Mouse (Mus musculus) gastrocnemius, postnatal 36 days (tissue): ENCODE measurements at regions not wholly inside any gene's neighbourhood (a gene's known extent, or its start where the extent isn't known, plus 50 kb on each side); places are given as distances from the start of the nearest gene placed in this dataset.
A peak's percentile ranks its signal among the peaks of the same experiment; 100 is the strongest.

ENCODE experiments used
- DNase-seq, 2 experiments: peaks; one replicate each; pipeline ENCODE4 v3.0.0; 2022
- intact Hi-C: fragments of 180-260 bp; cut with DNase I; formaldehyde crosslinking; loops from one replicate; pipeline ENCODE4 v1.15.1; 2025

- intact Hi-C loops: no loop called here
- DNase-seq: no peak
Observed at GRCm38 (mm10) chr5:128550736-128551135, 49.9 kb upstream of the Fzd10 start.

GRCm38 (mm10) chr5:128549811-128550210, 50.8 kb upstream of the Fzd10 start:
- intact Hi-C loops: no loop called here
- DNase-seq: no peak

DNA sequence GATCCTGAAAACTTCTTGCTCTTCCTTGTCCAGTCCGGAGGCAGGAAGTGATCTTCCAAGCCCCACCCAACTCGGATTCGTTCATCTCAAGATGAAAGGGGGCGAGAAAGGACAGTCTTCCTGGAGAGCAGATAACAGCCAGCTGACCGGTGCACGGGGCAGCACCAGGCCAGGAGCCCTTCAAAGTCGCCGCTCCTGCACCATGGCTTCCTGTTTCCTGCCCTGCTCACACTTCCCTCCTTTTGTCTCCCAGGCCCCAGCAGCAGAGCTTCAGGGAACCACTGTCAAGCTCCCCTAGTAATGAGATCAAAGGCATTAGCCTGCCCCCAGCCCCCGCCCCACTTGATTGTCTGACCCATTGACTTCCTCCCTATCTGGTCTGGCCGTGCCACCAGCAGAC, 58.6 kb upstream of the Fzd10 start:
- no peak for DNase-seq
- intact Hi-C loops: no loop called here

GRCm38 (mm10) chr5:128538646-128539045, 62.0 kb upstream of the Fzd10 start:
- intact Hi-C loops: no loop called here
- no peak for DNase-seq

DNA sequence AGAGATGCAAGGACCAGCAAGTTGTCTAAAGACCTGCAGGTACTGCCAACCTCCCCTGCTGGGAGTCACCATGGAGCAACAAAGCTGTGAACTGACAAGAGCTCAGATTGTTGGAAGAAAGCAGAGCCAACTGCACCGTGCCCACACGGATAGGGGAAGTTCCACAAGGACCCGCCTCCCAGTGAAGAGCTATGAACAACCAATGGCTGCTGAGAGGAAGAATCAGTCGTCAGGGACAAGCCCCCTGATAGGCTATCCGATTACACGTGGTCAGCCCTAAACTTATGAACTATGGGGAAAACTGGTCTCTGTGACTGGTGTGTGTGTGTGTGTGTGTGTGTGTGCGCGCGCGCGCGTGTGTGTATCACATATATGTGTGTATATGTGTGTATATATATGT, 63.4 kb upstream of the Fzd10 start:
- intact Hi-C loops: no loop called here
- no peak for DNase-seq

DNA sequence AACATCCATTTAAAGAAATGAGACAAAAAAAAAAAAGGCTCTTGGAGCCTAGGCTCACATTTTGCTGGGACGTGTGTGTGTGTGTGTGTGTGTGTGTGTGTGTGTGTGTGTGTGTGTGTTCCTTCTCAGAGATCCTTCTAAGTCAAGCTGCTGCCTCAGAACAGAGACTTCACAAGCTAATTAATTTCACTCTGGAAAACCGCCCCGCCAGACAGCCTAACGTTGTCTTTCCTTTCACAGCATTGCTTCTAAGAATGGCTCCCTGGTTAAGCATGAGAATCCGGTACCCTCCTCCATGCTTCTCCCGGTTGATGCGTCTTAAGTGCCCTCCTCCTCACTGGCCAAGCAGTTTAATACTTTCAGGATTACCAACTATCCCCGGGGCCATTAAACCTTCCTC, 64.3 kb upstream of the Fzd10 start:
- no peak for DNase-seq
- intact Hi-C loops: no loop called here

DNA sequence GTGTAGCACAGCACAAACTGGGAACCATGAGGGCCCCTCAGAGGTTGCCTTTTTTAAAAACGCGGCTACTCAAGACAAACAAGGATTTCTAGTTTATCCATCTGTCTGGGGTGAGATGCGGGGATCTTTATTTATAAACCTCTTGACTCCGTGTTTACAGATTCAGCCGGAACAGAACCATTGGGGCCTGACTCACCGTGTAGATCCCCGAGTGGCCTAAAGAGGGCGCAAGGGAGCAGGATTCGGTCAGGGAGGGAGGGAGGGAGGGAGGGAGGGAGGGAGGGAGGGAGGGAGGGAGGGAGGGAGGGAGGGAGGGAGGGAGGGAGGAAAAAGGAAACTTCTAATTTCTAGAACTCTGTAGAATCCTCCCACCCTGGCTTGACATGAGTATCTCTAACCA, 73.4 kb upstream of the Fzd10 start:
- intact Hi-C loops: no loop called here
- DNase-seq: no peak

DNA sequence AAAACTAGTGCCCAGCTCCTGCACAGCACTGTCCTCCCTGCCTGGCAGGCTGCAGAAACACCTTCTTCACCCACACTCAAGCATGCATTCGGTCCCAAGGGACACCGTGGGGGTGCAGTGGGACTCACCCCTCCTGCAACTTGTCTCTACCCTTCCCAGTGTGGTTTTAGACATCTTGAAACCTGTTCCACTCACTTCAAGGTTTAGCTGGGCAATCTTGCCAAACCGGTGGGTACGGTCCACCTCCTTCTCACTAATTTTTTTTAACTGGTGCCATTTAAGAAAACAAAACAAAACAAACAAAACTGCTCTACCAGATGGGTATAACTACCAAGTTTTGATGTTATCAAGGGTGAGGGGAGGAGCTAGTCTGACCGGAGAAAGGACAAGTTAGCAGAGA, 74.2 kb upstream of the Fzd10 start:
- DNase-seq: no peak
- intact Hi-C loops: no loop called here

GRCm38 (mm10) chr5:128524377-128525280, 76.0 kb upstream of the Fzd10 start:
- intact Hi-C loops: loop anchor here (5.0 kb wide), 1 partner anchor 138 kb away; no protein-coding TSS in a partner anchor

DNA sequence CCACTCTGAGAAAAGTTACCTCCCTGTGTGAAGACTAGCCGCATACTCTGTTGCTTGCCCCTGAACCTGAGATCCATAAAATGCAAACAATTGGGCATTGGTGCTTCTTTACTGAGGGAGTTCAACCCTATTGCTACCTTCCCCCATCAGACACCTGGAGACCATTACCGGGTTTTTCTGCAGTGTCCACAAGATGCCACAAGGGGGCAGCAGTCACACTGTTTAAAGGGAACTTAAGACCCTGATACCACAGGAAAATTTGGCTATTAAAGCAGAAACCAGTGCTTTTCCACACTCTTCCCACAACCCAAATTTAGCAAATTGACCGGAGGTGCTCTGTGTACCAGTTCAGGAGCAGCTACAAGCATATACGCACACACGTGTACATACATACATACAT, 78.0 kb upstream of the Fzd10 start:
- intact Hi-C loops: loop anchor here (2.0 to 5.0 kb wide), 2 partner anchors 140 to 214 kb away; no protein-coding TSS in a partner anchor

More at GRCm38 (mm10) chr5:128524377-128525280, 76.0 kb upstream of the Fzd10 start:
- DNase-seq: no peak

DNA sequence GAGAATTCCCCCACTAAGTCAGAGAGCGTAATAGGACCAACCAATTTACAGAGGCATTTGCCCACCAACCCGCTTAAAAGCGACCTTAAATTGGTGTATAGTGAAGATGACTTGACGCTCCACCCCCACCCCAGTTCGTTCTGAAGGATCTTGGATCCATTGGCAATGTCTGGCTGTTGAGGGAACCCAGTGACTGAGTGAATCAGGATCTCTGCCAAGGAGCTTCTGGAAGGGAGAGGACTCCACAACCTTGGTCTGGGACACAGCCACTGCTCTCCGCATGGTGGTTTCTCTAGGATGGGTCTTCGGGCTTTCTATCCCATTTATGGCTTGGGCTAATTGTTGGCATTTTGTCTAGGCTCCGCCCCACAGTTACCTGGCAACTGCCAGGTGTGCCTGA, 83.3 kb upstream of the Fzd10 start:
- no peak for DNase-seq
- intact Hi-C loops: no loop called here

More for the DNA sequence above, 78.0 kb upstream of the Fzd10 start:
- DNase-seq: peak in 1 of 2 experiments; percentile 22

GRCm38 (mm10) chr5:128515343-128515742, 82.5 kb upstream of the Tmem132d start:
- intact Hi-C loops: no loop called here
- no peak for DNase-seq

DNA sequence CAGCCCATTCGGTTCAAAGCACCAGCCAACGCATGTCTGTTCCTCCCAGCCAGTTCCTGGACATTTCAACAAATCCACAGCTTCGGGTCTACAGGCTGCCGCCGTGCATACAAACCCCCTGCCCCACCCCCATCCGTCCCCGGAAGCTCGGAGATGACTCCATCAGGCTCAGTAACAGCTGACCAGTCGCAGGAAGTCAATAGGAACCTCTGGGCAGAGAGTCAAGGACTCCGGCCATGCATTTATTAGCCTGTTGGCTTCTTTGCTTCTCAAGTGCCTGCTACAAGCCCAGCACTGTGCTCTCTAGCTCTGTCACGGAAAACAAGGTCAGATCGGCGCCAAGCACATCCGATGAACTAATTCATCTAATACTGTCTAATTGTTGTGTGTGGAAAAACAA, 80.4 kb upstream of the Tmem132d start:
- no peak for DNase-seq
- intact Hi-C loops: no loop called here

GRCm38 (mm10) chr5:128512606-128513005, 79.7 kb upstream of the Tmem132d start:
- intact Hi-C loops: no loop called here
- no peak for DNase-seq

DNA sequence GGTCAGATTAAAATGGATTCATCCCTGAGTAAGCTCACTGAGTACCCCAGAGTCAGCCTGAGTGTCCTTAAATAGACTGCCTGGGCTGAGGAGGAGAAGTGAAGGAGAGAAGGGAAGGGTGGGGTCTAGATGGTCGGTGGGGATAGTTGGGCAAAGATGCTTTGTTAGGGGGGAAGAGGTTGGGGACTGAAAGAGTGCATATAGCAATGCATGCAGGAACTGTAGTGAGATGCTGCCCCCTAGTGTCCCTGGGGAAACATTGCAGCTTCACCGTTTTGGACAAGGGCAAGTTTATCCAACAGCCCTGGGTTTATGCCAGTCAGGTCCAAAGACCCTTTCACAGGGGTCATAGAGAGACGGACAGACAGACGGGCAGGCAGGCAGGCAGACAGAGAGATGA, 71.6 kb upstream of the Tmem132d start:
- no peak for DNase-seq

GRCm38 (mm10) chr5:128499488-128499887, 66.6 kb upstream of the Tmem132d start:
- DNase-seq: no peak
- intact Hi-C loops: no loop called here

More for the DNA sequence above, 71.6 kb upstream of the Tmem132d start:
- intact Hi-C loops: no loop called here

DNA sequence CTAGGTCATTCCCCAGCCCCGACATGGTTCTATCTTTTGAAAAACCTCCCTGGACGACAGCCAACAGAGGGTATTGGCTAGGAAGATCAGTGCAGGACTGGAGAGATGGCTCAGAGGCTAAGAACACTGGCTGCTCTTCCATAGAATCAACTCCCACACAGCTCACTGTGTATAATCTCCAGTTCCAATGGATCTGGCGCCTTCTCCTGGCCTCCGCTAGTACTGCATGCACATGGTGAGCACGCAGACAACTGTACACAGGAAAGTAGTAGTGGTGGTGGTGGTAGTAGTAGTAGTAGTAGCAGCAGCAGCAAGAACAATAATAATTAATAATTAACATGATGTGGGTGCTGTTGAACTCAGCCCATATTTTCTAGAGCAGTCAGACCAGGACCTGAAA, 66.2 kb upstream of the Tmem132d start:
- intact Hi-C loops: no loop called here
- no peak for DNase-seq

- intact Hi-C loops: no loop called here
- no peak for DNase-seq
Observed at GRCm38 (mm10) chr5:128492541-128492940, 59.7 kb upstream of the Tmem132d start.

DNA sequence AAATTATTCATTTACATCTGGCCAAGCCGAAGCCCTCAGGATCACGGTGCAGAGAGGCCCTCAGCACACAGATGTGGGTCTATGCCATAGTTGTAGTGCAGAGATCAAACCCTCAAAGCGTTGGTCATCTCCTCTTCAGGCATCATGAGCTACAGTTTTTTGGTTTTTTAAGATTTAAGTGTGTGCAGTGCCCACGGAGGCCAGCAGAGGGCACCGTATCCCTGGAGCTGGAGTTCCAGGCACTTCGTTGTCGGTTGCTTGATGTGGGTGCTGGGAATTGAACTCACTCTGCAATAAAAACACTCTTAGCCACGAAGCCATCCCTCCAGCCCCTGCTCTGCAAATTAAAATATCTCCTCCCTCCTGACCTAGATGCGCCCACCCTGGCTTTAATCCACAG, 58.3 kb upstream of the Tmem132d start:
- DNase-seq: no peak
- intact Hi-C loops: no loop called here

DNA sequence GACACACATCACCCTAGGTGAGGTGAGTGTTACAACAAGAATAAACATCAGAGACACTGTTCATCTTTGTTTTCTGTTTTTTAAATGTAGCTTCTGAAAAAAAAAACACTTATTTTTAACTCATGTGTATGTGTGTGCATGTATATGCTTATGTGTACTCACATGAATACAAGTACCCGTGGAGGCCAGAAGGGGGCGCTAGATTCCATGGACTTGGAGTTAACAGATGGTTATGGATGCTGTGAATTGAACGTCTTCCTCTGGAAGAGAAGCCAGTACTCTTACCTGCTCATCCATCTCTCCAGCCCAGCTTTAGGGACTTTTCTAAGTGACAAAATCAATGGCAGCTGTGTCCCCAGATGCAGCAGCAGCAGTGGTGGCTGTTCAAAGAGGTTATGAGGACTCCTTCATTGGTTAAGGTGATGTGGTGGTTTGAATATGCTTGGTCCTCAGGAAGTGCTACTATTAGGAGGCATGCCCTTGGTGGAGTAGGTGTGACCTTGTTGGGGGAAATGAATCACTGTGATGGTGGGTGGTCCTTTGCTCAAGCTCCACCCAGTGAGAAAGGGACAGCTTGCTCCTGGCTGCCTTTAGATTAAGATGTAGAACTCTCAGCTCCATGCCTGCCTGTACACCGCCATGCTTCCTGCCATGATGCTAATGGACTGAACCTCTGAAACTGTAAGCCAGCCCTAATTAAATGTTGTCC, 56.1 kb upstream of the Tmem132d start:
- intact Hi-C loops: no loop called here
- no peak for DNase-seq

DNA sequence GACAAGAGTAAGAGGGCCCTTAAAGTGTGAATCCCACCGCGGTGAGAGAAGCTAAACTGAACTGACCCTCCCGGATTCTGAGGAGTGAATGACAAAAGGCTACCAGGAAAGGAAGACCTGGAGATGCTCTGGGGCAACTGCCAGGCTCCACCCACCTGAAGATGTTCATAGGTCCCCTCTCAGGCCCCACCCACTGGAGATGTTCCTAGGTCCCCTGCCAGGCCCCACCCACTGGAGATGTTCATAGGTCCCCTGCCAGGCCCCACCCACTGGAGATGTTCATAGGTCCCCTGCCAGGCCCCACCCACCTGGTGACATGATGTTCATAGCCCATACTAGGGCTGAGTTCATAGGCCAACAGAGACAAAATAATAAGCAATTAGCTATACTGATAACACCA, 54.5 kb upstream of the Tmem132d start:
- no peak for DNase-seq
- intact Hi-C loops: no loop called here

- intact Hi-C loops: no loop called here
Observed at GRCm38 (mm10) chr5:128484116-128484515, 51.2 kb upstream of the Tmem132d start.

More at GRCm38 (mm10) chr5:128484116-128484515, 51.2 kb upstream of the Tmem132d start:
- DNase-seq: no peak
